Mouse (Mus musculus): ENCODE data around the gene Bach1.
"Not testable (repeated sequence)": the region's sequence is repeated elsewhere in the genome, so short reads cannot be mapped to it uniquely, and the experiment has no call there.

Bach1 gene

GRCm38 (mm10) chr16:87680912-87681634 lies 17.7 kb upstream of the Bach1 start:
- DNase-seq (ENCODE audit: low spot score in 2 of 2), result no peak

GRCm38 (mm10) chr16:87681848-87682247 lies 16.9 kb upstream of the Bach1 start:
- DNase-seq (ENCODE audit: low spot score in 2 of 2), result no peak

GRCm38 (mm10) chr16:87686458-87686857 lies 12.3 kb upstream of the Bach1 start:
- DNase-seq (ENCODE audit: low spot score in 2 of 2), result no peak

- DNase-seq (ENCODE audit: low spot score in 2 of 2), result no peak
Observed at GRCm38 (mm10) chr16:87687346-87687745, 11.4 kb upstream of the Bach1 start.

GRCm38 (mm10) chr16:87688328-87688727 lies 10.4 kb upstream of the Bach1 start:
- not testable (repeated sequence) for DNase-seq (ENCODE audit: low spot score in 2 of 2)

GRCm38 (mm10) chr16:87688823-87689222 lies 9.9 kb upstream of the Bach1 start:
- not testable (repeated sequence) for DNase-seq (ENCODE audit: low spot score in 2 of 2)

GRCm38 (mm10) chr16:87689225-87689624 lies 9.5 kb upstream of the Bach1 start:
- peak; percentile 24 to 45 for DNase-seq (ENCODE audit: low spot score in 2 of 2)

- no peak for DNase-seq (ENCODE audit: low spot score in 2 of 2)
Observed at GRCm38 (mm10) chr16:87690506-87690905, 8.2 kb upstream of the Bach1 start.

GRCm38 (mm10) chr16:87691102-87691501 lies 7.6 kb upstream of the Bach1 start:
- DNase-seq (ENCODE audit: low spot score in 2 of 2), result no peak

GRCm38 (mm10) chr16:87692591-87692990 lies 6.2 kb upstream of the Bach1 start:
- DNase-seq (ENCODE audit: low spot score in 2 of 2), result no peak

- DNase-seq (ENCODE audit: low spot score in 2 of 2), result no peak
Observed at GRCm38 (mm10) chr16:87697707-87698365, 909 bp upstream of the Bach1 start.

- peak; percentile 60 for DNase-seq (ENCODE audit: low spot score in 2 of 2)
Observed at GRCm38 (mm10) chr16:87699306-87699692, 554 bp downstream of the Bach1 start.

- DNase-seq (ENCODE audit: low spot score in 2 of 2), result peak; percentile 22 to 28
Observed at GRCm38 (mm10) chr16:87699693-87700394, 1.1 kb downstream of the Bach1 start.

GRCm38 (mm10) chr16:87700395-87700765 lies 1.6 kb downstream of the Bach1 start:
- DNase-seq (ENCODE audit: low spot score in 2 of 2), result no peak

- DNase-seq (ENCODE audit: low spot score in 2 of 2), result no peak
Observed at GRCm38 (mm10) chr16:87701891-87702290, 3.1 kb downstream of the Bach1 start.

GRCm38 (mm10) chr16:87702881-87703280 lies 4.1 kb downstream of the Bach1 start:
- DNase-seq (ENCODE audit: low spot score in 2 of 2), result no peak

- no peak for DNase-seq (ENCODE audit: low spot score in 2 of 2)
Observed at GRCm38 (mm10) chr16:87704225-87704624, 5.5 kb downstream of the Bach1 start.

GRCm38 (mm10) chr16:87705892-87706589 lies 7.3 kb downstream of the Bach1 start:
- DNase-seq (ENCODE audit: low spot score in 2 of 2), result peak in 1 of 2 experiments; percentile 12

- DNase-seq (ENCODE audit: low spot score in 2 of 2), result no peak
Observed at GRCm38 (mm10) chr16:87707335-87707734, 8.6 kb downstream of the Bach1 start.

GRCm38 (mm10) chr16:87708570-87708969 lies 9.8 kb downstream of the Bach1 start:
- no peak for DNase-seq (ENCODE audit: low spot score in 2 of 2)

GRCm38 (mm10) chr16:87709144-87709543 lies 10.4 kb downstream of the Bach1 start:
- no peak for DNase-seq (ENCODE audit: low spot score in 2 of 2)

- DNase-seq (ENCODE audit: low spot score in 2 of 2), result no peak
Observed at GRCm38 (mm10) chr16:87709971-87710370, 11.2 kb downstream of the Bach1 start.

Measured in frontal cortex, postnatal 36 days (tissue).